Mouse (Mus musculus): ENCODE data around the gene Gm10721. TPM values are rescaled to one million over a fixed set of nuclear protein-coding genes. Genes with fewer than 3 reads are reported as not detected.
"Not testable (repeated sequence)": the region's sequence is repeated elsewhere in the genome, so short reads cannot be mapped to it uniquely, and the experiment has no call there.

The Gm10721 gene
- polyA plus RNA-seq (2012; rRNA removed): not detected in 2 replicates

GRCm38 (mm10) chr9:3012733-3013279, at the start of gene Gm10721:
Gene Gm10721, plus strand, starts transcription at chr9:3013140.
- H3K4me1 ChIP-seq (ENCODE audit: control insufficient read depth, insufficient read depth, insufficient read length, low read length); H3K27ac ChIP-seq (ENCODE audit: insufficient read depth, low read depth, low read length); H3K36me3 ChIP-seq (ENCODE audit: control insufficient read depth, insufficient read depth, low read length); H3K27me3 ChIP-seq (ENCODE audit: control insufficient read depth, insufficient read depth, low read length); H3K4me3 ChIP-seq (ENCODE audit: low read depth, low read length): not testable (repeated sequence)
- no CpG with 5 or more reads among the region's 11 CpGs for WGBS

- H3K4me1 ChIP-seq (ENCODE audit: control insufficient read depth, insufficient read depth, insufficient read length, low read length); H3K27ac ChIP-seq (ENCODE audit: insufficient read depth, low read depth, low read length); H3K27me3 ChIP-seq (ENCODE audit: control insufficient read depth, insufficient read depth, low read length); H3K4me3 ChIP-seq (ENCODE audit: low read depth, low read length); H3K36me3 ChIP-seq (ENCODE audit: control insufficient read depth, insufficient read depth, low read length): not testable (repeated sequence)
- 75% methylated on average over 12 of the region's 12 CpGs for WGBS
Measured at GRCm38 (mm10) chr9:3000445-3000972, 12.4 kb upstream of the Gm10721 start, which contains the start of gene Gm10722. Gene Gm10722, plus strand, starts transcription at chr9:3000922.

- H3K4me1 ChIP-seq (ENCODE audit: control insufficient read depth, insufficient read depth, insufficient read length, low read length); H3K36me3 ChIP-seq (ENCODE audit: control insufficient read depth, insufficient read depth, low read length); H3K4me3 ChIP-seq (ENCODE audit: low read depth, low read length); H3K27ac ChIP-seq (ENCODE audit: insufficient read depth, low read depth, low read length); H3K27me3 ChIP-seq (ENCODE audit: control insufficient read depth, insufficient read depth, low read length): not testable (repeated sequence)
- WGBS: 67% methylated on average over 8 of the region's 8 CpGs
Measured at GRCm38 (mm10) chr9:3001006-3001405, 11.9 kb upstream of the Gm10721 start.

- H3K27ac ChIP-seq (ENCODE audit: insufficient read depth, low read depth, low read length); H3K27me3 ChIP-seq (ENCODE audit: control insufficient read depth, insufficient read depth, low read length); H3K36me3 ChIP-seq (ENCODE audit: control insufficient read depth, insufficient read depth, low read length); H3K4me1 ChIP-seq (ENCODE audit: control insufficient read depth, insufficient read depth, insufficient read length, low read length); H3K4me3 ChIP-seq (ENCODE audit: low read depth, low read length): not testable (repeated sequence)
- WGBS: 71% methylated on average over 9 of the region's 11 CpGs
Measured at GRCm38 (mm10) chr9:3001948-3002659, 10.8 kb upstream of the Gm10721 start.

- not testable (repeated sequence) for H3K4me1 ChIP-seq (ENCODE audit: control insufficient read depth, insufficient read depth, insufficient read length, low read length); H3K4me3 ChIP-seq (ENCODE audit: low read depth, low read length); H3K27ac ChIP-seq (ENCODE audit: insufficient read depth, low read depth, low read length); H3K27me3 ChIP-seq (ENCODE audit: control insufficient read depth, insufficient read depth, low read length); H3K36me3 ChIP-seq (ENCODE audit: control insufficient read depth, insufficient read depth, low read length)
- WGBS: 77% methylated on average over 6 of the region's 14 CpGs
Measured at GRCm38 (mm10) chr9:3002794-3003396, 10.0 kb upstream of the Gm10721 start, which contains the start of gene Gm11168. Gene Gm11168, plus strand, starts transcription at chr9:3003346.

GRCm38 (mm10) chr9:3006179-3006578, 6.8 kb upstream of the Gm10721 start:
- H3K27ac ChIP-seq (ENCODE audit: insufficient read depth, low read depth, low read length); H3K4me1 ChIP-seq (ENCODE audit: control insufficient read depth, insufficient read depth, insufficient read length, low read length); H3K36me3 ChIP-seq (ENCODE audit: control insufficient read depth, insufficient read depth, low read length); H3K27me3 ChIP-seq (ENCODE audit: control insufficient read depth, insufficient read depth, low read length); H3K4me3 ChIP-seq (ENCODE audit: low read depth, low read length): not testable (repeated sequence)
- WGBS: 77% methylated on average over 1 of the region's 5 CpGs

- WGBS: 73% methylated on average over 8 of the region's 8 CpGs
- H3K27me3 ChIP-seq (ENCODE audit: control insufficient read depth, insufficient read depth, low read length); H3K27ac ChIP-seq (ENCODE audit: insufficient read depth, low read depth, low read length); H3K4me3 ChIP-seq (ENCODE audit: low read depth, low read length); H3K36me3 ChIP-seq (ENCODE audit: control insufficient read depth, insufficient read depth, low read length); H3K4me1 ChIP-seq (ENCODE audit: control insufficient read depth, insufficient read depth, insufficient read length, low read length): not testable (repeated sequence)
Measured at GRCm38 (mm10) chr9:3006636-3007035, 6.3 kb upstream of the Gm10721 start.

- H3K27ac ChIP-seq (ENCODE audit: insufficient read depth, low read depth, low read length); H3K4me1 ChIP-seq (ENCODE audit: control insufficient read depth, insufficient read depth, insufficient read length, low read length); H3K36me3 ChIP-seq (ENCODE audit: control insufficient read depth, insufficient read depth, low read length); H3K27me3 ChIP-seq (ENCODE audit: control insufficient read depth, insufficient read depth, low read length); H3K4me3 ChIP-seq (ENCODE audit: low read depth, low read length): not testable (repeated sequence)
- 77% methylated on average over 8 of the region's 9 CpGs for WGBS
Measured at GRCm38 (mm10) chr9:3007272-3007671, 5.7 kb upstream of the Gm10721 start.

GRCm38 (mm10) chr9:3009331-3009730, 3.6 kb upstream of the Gm10721 start:
- not testable (repeated sequence) for H3K4me3 ChIP-seq (ENCODE audit: low read depth, low read length); H3K4me1 ChIP-seq (ENCODE audit: control insufficient read depth, insufficient read depth, insufficient read length, low read length); H3K36me3 ChIP-seq (ENCODE audit: control insufficient read depth, insufficient read depth, low read length); H3K27me3 ChIP-seq (ENCODE audit: control insufficient read depth, insufficient read depth, low read length); H3K27ac ChIP-seq (ENCODE audit: insufficient read depth, low read depth, low read length)
- no CpG with 5 or more reads among the region's 5 CpGs for WGBS

- not testable (repeated sequence) for H3K36me3 ChIP-seq (ENCODE audit: control insufficient read depth, insufficient read depth, low read length); H3K27ac ChIP-seq (ENCODE audit: insufficient read depth, low read depth, low read length); H3K27me3 ChIP-seq (ENCODE audit: control insufficient read depth, insufficient read depth, low read length); H3K4me3 ChIP-seq (ENCODE audit: low read depth, low read length); H3K4me1 ChIP-seq (ENCODE audit: control insufficient read depth, insufficient read depth, insufficient read length, low read length)
- 81% methylated on average over 3 of the region's 7 CpGs for WGBS
Measured at GRCm38 (mm10) chr9:3012054-3012621, 802 bp upstream of the Gm10721 start.

- 74% methylated on average over 5 of the region's 9 CpGs for WGBS
- not testable (repeated sequence) for H3K27me3 ChIP-seq (ENCODE audit: control insufficient read depth, insufficient read depth, low read length); H3K4me3 ChIP-seq (ENCODE audit: low read depth, low read length); H3K27ac ChIP-seq (ENCODE audit: insufficient read depth, low read depth, low read length); H3K4me1 ChIP-seq (ENCODE audit: control insufficient read depth, insufficient read depth, insufficient read length, low read length); H3K36me3 ChIP-seq (ENCODE audit: control insufficient read depth, insufficient read depth, low read length)
Measured at GRCm38 (mm10) chr9:3015354-3015753, 2.4 kb downstream of the Gm10721 start, which contains the start of gene Gm10720. Gene Gm10720, plus strand, starts transcription at chr9:3015654.

All from small intestine, adult 2 months (tissue).